Mouse (Mus musculus) ES-CJ7 (cell line): ENCODE results near the gene Dab2ip.

ENCODE experiments used
- DNase-seq: peaks from one replicate; pipeline ENCODE4 v3.0.0; 2011; ENCODE audit warnings: low read depth, low spot score

The Dab2ip gene

DNA sequence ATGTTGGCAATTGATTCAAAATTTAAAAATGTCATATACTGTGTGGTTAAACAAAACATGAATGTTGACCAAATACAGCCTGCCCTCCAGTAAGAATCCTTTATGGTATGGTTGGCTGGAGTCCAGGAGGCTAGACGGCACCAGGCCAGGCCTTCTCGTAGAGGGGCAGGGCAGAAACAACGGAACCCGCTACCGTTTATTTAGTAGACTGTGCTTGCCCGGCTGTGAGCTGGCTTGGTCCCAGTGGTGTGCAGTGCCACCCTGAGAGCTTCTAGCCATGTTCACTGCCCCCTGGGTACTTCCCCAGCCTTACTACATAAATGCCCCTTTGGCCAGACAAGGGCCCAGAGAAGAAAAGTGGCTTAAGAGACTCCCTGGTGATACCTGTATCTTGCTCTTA, 122.8 kb downstream of the Dab2ip start:
- DNase-seq: no peak

GRCm38 (mm10) chr2:35684005-35684404, 125.9 kb downstream of the Dab2ip start:
- DNase-seq: no peak

DNA sequence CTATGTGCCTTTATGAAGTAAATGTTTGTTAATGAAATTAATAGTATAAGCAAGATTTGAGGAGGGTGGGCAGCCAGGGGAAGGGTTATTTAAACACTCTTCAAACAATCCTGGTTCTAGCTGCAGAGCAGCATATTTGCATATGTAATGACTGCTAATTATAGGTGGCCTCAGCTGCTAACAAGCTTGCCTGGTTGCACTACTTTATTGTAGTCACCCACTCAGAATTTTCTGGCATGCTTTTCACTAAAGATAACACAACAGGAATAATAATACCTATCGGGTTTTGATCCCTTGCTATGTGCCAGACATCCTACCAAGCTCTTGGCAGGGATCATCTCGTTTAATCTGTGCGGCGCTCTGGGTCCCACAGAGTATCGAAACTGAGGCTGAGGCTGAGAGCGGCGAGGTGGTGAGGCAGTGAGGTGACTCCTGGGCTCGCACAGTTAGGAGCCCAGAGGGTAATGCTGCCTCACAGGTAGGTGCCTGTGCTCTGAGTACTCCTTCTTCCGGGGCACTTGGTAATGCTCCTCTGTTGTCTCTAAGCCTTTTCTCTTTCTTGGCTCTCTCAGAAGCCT, 126.8 kb downstream of the Dab2ip start:
- DNase-seq: no peak

DNA sequence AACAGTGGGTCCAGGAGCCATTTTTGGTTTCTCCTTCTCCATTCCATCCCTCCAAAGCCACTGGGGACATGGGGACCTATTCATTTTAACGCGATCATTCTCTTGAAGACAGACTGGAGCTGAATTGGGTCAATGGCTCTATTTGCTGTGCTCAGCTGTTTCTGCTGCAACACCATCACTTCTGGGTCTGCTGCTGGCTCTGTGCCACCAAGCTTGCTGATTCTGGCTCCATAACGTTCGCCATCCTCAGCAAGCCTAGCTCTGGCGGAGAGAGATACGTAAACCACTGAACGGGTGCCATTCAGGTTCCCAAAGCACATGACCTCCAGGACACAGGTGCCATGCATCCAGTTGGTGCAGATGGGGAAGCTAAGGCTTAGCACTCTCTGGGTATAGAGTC, 128.0 kb downstream of the Dab2ip start:
- DNase-seq: no peak

- no peak for DNase-seq
Observed at GRCm38 (mm10) chr2:35687557-35688070, 129.5 kb downstream of the Dab2ip start.

GRCm38 (mm10) chr2:35688121-35688520, 130.1 kb downstream of the Dab2ip start:
- DNase-seq: no peak

GRCm38 (mm10) chr2:35688581-35688980, 130.5 kb downstream of the Dab2ip start:
- DNase-seq: no peak

GRCm38 (mm10) chr2:35689881-35690280, 131.8 kb downstream of the Dab2ip start:
- DNase-seq: no peak

GRCm38 (mm10) chr2:35691257-35692049, 133.4 kb downstream of the Dab2ip start:
- DNase-seq: peak; percentile 90

DNA sequence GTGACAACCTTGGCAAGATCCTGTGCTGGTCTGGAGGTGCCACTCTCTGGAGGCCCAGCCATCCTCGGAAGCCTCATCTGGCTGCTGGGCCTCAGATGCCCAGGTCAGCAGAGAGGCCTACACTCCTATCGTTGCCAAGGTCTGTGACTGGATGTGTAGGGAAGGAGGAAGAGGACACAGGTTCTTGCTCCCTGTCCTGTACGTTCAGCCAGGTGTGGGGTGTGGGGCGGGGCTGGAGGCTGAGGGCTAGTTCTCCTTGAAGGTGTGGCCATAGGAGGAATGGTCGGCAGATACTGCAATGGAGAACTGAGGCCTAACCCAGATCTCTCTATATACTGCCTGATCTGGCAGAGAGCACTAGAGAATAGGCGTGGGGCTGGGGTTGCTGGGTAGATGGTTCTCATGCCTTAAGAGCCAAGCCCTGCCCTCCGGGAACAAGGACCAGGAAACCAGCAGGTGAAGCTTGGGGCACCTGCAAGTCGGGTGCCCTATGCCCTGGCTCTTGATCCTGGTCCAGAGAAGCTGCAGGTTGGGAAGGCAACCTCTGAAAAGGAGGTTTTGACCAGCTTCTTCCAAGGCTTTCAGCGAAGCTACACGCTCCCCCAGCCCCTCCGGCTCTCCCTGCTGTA, 134.3 kb downstream of the Dab2ip start:
- no peak for DNase-seq

DNA sequence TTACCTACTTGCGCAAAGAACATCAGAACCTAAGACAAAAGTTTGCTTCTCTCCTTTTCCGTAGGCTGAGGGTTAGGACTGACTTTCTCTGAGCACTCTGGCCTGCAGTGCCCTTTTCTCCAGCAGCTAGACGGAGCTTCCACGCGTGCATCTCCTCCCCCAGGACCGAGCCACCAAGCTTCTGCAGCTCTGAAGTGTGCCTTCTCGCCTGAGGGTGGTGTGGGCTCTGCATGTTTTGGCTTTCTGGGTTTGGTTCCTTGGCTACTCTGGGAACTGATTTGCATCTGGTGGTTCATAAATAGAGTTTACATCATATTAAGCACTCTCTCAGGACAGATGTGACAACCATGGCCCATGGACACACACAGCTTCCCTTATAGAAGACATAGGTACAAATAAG, 135.0 kb downstream of the Dab2ip start:
- DNase-seq: no peak

GRCm38 (mm10) chr2:35694111-35694510, 136.0 kb downstream of the Dab2ip start:
- DNase-seq: no peak

DNA sequence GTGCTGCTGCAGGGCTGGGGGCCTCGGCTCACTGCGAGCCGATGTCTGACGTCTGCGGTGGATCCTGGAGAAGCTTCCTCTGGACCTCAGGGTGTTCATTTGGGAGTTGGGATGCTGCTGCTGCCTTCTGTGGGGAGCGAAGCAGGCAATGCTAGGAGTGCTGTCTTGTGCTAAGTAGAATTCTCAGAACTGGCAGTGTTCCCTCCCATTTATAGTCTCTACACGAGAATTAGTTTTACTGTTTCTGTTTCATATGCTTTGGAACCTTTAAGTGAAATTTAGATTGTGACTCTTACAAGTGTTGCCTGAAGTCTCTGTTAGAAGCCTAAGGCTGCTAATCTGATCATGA, 138.1 kb downstream of the Dab2ip start:
- no peak for DNase-seq

DNA sequence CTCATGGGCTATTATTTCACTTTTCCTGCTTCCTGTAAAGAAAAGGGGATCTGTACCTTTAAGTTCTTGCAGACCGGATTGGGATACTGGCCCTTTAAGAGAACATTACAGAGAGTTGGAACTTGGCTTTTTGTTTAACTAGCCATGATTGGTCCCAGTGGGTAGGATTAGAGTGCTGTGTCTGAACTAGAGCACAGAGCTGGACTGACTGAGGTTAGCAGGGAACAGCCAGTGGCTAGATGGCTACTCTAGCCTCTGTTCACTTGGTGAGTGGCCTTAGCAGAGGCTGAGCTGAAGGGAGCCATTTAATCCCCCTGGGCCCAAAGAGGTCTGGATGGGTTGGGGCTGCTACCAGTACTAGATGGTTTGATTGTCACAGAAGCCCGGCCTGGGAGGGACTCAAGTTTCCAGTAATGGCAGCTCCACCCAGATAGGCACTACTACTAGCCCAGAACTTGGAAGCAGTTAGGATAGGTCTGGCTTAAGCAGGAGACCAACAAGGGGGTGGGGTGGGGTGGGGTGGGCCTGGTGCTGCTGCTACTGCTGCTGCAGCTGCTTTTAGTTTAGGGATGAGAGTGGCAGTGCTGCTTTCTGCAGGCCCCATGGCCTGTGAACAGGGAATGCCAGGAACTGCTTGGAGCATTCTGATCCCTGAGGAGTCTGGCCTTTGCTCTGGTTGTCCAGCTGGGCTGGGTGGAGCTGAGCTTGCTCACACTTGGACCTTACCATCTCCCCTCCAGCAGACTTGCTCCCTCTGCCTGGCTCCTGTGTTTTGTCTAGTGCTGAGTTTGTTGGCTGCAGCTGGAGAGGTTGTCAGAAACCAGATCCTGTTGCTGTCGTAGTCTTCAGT, 138.7 kb downstream of the Dab2ip start:
- DNase-seq: peak; percentile 40

GRCm38 (mm10) chr2:35697768-35698167, 139.7 kb downstream of the Dab2ip start:
- no peak for DNase-seq

- DNase-seq: no peak
Observed at GRCm38 (mm10) chr2:35700966-35701365, 142.9 kb downstream of the Dab2ip start.

DNA sequence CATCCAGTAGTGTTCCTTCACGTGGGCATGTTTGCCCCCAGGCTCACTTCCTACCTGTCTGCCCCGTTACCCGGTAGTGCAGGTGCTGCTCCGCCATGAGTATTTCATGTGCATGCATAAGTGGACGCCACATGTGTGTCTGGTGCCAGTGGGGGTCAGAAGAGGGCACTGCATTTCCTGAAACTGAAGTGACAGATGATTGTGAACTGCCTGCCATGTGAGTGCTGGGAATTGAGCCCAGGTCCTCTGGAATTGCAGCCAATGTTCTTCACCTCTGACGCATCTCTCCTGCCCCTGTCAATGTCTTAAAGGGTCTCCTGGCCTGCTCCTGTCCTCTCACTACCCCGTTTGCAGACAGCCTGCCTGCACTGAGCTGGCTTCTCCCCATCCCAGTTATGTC, 143.9 kb downstream of the Dab2ip start:
- no peak for DNase-seq

- DNase-seq: no peak
Observed at GRCm38 (mm10) chr2:35702608-35703007, 144.5 kb downstream of the Dab2ip start.

- DNase-seq: no peak
Observed at GRCm38 (mm10) chr2:35703241-35703640, 145.2 kb downstream of the Dab2ip start.

GRCm38 (mm10) chr2:35712611-35713010, 154.5 kb downstream of the Dab2ip start:
- DNase-seq: no peak

GRCm38 (mm10) chr2:35713460-35713859, 155.4 kb downstream of the Dab2ip start:
- no peak for DNase-seq

DNA sequence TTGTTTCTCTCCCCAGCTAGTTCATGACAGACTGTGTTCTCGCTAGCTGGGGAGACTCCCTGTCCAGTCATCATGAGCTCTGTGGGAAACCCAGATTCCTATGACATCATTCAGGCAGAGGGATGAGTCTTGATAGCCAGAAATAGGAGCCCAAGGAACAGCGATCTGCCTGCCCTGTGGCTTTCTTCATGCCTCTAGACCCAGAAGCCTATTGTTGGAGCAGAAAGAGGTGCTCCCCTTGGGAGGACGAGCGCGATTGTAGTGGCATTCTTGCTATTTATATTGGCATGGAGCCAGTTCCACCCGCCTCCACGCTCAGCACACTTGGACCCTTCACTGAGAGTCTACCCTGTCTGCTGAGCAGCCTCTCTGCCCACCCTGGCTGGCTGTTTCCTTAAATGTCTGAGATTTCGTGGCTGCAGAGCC, 156.7 kb downstream of the Dab2ip start:
- DNase-seq: no peak
